Mouse (Mus musculus): ENCODE measurements around the gene Stim2.

The Stim2 gene

DNA sequence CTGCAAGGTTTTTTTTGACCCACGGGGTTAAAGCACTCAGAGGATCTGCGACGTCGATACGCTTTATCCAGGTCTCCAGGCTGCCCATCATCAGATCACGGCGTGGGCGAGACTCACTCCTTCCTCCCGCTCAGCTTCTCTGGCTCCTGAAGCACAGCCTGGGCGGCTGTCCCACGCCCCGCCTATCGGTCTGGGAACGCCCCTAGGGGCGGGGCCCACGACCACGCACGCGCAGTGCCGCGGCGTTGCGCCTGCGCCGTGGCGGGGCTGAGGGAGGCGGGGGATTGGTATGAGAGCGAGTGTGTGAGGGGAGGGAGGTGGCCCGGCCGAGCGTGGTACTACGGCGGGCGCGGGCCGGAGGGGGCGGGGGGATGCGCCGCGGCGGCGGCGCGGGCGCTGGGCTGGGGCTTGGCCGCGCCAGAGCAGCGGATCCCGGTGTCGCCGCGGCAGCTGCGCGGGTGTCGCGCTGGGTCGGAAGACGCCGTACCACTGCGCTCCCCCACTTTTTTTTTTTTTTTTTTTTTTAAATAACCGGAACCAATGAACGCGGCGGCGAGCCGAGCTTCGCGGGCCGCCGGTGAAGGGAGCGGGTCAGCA lies at the start of gene Stim2:
Stim2 (plus strand) TSS at position 354 of the 597 bp plus-strand sequence.
- peak; percentile 93 for DNase-seq (ENCODE audit: low spot score)

DNA sequence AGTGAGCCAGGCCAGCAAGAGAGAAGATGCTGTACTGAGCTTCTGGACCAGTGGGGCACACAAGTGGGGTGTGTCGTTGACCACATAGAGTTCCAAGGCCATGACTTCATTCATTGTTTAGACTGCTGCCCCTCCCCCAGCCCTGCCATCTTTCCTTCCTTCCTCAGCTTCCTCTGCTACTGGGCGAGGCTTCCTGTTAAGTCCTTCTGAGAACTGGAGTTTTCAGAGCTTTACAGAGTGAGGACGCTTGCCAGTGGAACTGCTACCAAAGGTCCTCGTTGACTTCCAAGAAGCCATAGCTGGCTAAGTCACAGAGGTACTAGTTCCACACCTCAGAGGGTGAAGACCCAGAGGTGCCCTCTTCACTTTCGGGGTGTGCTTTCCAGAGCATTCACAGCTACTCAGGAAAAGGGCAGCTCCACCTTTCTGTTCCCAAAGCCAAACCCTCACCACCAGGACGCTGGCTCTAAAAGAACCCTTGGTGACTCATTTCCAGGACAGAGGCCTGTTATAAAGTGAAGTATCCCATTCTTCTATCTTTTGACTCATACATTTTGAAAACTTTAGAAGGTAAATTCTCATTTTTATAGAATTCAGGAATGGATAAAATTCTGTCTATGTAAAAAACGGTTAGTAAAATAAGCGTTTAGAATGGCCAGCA lies 49.6 kb upstream of the Stim2 start:
- no peak for DNase-seq (ENCODE audit: low spot score)

DNA sequence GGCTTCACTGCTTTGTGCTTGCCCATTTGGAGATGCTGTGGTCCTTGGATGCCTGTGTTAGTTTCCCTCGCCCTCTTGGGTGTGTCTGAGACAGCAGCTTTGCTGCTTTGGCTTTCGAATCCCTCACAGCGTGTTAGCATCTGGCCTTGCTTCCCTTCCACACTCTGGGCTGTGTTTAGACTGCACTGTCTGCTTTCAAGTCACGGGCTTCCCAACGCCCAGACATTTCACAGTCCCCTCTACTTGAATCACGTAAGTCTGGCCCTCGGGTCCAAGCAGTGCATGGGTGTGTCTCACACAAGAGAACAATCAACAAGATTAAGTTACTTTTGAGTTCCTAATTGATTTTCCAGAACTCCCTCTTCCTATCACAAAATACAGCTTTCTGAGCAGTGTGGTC lies 48.1 kb upstream of the Stim2 start:
- no peak for DNase-seq (ENCODE audit: low spot score)

DNA sequence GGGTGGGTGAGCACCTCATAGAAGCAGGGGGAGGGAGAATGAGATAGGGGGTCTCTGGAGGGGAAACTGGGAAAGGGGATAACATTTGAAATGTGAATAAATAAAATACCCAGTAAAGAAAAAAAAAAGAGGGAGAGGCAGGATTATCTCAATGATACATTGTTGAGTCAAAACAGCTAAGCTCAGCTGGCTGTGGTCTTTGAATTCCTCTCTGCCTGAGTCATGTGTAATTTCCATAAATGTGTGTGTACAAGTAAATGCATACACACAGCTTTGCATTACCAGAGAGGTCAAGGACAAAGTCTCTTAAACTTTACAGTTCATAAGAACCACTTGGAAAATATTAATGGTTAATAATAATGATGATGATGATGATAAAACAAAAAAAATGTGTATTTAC lies 45.1 kb upstream of the Stim2 start:
- no peak for DNase-seq (ENCODE audit: low spot score)

DNA sequence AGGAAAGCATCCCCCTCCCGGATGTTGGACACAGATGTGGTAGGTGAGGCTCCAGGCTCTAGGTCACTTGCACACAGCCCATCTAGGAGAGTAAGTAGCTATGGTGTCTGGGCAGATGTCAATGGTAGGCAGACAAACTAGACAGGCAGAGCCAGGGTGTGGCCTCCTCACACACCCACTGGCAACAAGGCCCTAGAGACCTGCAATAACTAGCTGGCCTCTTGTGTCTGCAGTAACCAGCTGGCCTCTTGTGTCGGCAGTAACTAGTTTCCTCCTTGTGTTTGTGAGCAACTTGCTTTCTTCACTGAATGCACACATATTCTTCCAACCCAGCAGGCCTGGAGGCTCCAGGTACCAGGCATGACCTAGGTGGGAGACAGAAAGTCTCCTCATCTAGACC lies 44.5 kb upstream of the Stim2 start:
- no peak for DNase-seq (ENCODE audit: low spot score)

DNA sequence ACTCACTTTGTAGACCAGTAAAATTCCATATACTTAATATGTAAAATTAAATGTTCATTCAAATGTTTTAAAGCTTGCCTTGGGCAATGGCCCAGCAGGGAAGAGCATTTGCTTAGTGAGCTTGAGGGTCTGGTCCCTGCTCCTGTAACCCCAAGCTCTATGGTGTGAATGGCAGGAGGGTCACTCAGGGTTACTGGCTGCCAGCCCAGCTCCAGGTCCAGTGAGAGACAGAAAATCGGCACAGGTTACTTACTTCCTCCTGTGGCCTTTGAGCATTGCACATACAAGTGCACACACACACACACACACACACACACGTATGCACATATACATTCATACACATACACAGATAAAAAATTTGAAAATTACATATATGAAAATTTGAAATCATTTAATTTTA lies 42.3 kb upstream of the Stim2 start:
- no peak for DNase-seq (ENCODE audit: low spot score)

DNA sequence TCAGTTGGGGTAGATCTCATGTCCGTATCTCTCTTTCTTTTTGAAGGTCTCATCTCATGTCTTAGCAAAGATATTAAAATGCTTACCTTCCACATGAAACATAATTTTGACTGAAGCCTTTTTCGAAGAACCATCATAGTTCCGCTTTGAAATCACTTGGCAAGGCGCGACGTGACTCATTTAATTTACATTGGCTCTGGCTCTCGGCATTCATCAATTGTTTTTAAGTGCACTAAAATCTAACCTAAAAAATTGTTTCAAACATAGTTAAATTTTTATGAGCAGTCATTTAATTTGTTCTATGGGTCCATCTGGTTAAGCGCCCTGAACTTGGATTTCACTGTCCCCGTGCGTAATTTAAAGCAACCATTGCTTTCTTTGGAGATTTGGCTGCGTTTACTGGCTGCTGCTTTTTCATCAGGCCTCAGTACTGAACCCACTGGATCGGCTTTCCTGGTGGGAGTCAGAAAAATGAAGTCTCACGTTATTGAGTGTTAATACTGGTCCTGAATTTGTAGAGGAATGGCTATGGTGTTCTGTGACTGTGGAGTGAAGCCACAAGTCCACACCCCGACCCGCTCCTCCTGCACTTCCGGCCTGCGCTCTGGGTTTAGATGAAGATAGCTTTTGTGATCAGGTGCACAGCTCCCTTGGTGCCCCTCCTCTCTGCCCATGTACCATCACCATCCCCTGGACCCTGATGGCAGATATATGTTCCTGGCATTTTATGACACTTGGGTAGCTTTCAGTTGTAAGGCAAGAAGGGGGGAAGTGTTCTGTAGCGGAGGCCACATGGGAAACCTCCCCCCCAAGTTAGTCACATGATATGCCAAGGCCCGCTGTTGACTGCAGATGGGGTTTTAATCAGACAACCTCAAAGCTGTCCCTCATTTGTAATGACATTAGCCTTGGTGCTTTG lies 41.6 kb upstream of the Stim2 start:
- no peak for DNase-seq (ENCODE audit: low spot score)

DNA sequence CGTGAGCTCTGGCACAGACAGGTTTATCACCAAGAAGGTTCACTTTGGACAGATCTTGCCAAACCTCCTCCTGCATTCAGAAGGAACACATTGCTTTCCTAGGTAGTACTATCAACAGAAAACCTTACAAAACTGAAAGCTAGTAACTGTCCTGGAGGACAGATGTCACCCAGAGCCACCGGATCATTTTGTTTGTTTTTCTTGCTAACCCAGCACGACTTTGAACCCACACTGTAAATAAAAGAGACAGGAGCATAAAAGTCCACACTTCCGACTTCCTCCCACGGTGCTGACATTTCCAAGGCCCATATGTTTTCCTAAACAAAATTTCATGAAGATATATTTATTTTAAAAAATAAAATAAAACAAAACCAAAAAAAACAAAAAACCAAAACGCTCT lies 41.0 kb upstream of the Stim2 start:
- no peak for DNase-seq (ENCODE audit: low spot score)

DNA sequence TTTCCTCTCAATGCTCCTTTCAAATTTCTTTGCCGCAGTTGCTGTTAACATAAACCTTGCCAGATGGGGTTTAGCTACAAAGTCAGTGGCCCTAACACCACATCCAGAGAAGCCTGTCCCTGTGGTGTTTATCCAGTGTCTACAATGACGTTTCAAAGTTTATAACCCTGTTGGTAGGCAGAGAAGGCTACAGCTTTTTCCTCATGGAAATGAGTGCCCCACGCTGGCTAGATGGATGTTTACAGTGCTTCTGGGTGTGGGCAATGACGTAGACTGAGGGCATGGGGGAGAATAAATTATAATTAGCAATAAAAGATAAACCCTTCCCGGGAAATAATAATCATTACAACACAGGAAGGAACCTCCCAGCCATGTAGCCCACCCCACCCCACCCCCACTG lies 37.1 kb upstream of the Stim2 start:
- DNase-seq (ENCODE audit: low spot score) = no peak

DNA sequence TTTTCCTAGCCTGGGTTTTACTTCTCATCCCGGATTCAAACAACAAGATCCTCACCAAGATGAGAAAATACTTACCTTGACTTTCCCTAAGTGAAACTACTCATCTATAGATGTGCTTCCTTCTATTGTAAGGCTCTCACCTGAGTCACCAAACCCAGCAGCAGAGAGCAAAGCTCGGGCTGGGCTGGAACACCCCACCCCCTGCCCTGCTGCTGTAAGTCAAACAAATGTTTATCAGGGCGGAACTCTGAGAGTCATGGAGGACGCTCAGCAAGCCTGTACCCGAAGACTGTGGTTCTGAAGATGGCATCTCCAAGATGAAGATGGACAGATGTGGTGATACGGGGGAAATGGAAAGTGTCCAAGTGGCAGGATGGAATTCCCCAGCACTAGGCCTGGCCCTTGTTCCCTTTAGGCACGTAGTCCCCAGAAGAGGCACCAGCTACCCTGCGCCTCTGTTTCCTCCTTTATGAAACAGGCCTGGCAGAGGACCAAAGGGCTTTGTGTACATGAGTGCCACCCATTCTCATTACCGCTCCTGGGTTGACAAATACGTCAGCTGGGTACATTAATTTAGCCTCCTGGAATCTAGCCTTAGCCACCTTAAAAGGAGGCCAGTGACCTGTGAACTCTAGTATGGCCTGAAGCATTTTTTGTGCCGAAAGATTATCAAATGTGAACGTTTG lies 36.3 kb upstream of the Stim2 start:
- no peak for DNase-seq (ENCODE audit: low spot score)

DNA sequence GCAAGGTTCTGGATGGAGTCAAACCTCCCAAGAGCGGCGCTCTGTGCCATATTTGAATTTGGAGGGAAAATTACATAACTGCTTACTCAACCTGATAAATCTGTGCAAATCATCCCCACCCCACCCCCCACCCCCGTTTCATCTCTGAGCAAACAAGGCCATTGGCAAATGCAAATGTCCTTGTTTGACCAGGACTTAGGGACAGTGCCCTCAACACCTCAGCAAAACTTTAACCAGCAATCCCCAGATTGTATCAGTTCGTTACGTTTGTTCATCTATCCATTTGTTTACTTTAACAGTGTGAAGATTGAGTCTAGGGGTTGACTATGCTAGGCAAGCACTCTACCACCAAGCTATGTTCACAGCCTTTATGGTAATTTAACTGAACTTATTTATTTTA lies 32.6 kb upstream of the Stim2 start:
- no peak for DNase-seq (ENCODE audit: low spot score)

DNA sequence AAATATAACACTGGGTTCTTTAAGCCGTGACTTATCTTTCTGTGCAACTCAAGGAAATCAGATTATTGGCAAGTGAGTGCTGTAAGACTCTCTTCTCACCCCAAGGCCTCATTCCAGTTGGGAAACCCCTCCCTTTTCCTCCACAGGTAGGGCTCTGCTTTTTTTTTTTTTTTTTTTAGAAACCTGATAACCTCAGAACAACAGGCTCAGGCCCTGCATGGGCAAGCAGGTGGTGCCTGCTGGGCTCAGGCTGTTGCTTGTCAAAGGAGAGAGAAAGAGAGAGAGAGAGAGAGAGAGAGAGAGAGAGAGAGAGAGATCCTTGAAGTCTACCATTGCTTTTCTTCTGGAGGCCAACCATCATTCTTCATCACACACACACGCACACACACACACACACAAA lies 30.7 kb upstream of the Stim2 start:
- no peak for DNase-seq (ENCODE audit: low spot score)

DNA sequence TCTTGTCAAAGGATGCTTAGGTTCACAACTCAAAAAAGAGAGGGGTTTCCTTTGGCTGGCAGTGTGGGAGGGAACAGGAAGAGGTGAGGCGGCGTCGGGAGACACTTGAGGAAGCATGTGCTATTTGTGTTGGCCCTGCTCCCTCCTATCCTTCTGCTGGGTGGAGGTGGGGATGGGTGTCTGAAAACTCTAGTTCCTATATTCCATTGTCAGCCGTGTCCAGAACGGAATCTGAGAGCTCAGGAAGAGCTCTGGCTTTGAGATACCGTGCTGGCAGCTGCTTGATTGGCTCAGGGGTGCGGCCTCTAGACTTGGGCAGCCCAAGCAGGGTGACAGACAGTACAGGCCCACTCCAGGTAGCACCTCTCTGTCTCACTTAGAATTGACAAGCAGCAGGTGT lies 28.1 kb upstream of the Stim2 start:
- DNase-seq (ENCODE audit: low spot score) = no peak

DNA sequence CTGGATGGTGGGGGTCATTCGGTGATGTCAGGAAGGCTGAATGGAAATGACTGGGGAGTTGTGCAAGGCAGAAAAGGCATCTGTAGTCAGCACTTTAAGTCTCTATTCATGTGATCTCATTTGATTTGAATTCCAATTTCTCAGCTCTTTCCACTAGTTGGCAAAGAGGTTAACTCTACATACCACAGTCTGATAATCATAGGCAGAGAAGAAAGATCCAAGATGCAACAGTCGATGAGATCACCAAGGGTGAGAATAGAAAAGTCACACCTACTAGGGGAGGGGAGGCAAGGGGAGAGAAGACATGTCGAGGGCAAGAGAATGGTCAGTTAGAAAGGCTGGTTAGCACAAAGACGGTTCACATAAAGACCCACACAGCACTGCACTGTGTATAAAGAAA lies 27.1 kb upstream of the Stim2 start:
- DNase-seq (ENCODE audit: low spot score) = no peak

DNA sequence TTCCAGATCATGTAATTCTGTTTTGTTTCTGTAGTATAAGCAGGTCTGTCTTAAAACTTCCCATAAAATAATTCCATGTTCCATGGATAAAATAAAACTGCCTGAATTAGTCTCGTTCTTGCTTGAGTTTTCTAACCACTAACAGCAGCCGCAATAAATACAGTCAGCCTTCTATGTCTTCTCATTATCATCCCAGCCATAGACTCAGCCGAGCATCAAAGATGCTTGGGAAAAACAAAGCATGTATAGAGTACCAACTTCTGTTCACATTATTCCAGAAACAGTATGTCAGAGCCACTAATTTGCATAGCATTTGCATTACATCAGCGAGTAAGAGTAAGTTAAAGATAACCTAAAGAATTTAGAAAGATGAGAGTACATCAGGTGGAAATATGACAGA lies 25.4 kb upstream of the Stim2 start:
- no peak for DNase-seq (ENCODE audit: low spot score)

DNA sequence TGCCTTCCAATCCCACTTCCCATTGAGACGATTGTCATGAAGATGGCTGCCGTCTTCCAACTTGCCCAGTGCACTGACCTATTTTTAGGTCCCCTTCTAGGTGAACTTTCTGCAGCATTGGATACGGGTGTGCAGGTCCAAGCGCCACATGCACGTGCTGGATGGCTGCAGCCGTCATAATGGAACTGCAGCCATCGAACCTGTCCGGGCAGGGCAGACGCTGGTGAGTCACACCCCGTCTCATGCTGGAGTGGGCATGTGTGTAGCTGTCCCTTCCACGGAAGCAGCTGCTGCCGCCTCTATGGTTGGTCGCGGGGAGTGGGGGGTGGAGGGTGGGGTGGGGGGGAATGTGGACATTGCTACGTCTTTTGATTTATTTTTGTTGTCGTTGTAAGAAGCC lies 21.8 kb upstream of the Stim2 start:
- no peak for DNase-seq (ENCODE audit: low spot score)

DNA sequence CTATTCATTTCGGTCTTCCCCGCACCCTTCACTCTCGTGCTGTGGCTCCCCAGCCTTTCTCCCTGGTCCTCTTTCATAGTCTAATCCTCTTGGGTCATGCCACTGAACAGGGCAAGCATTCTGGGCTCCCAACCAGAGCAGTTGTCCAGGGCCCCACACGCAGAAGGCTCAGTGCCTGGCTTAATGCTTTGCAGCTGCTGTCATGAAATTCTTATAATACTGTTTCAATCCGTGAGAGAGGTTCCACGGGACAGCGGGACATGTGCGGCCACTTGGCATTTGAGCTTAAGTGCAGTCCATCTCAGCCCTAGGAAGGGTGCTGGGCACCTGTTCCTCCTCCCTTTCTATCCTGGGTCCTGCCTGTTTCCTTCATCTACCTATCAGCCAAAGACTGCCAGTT lies 21.2 kb upstream of the Stim2 start:
- DNase-seq (ENCODE audit: low spot score) = no peak

DNA sequence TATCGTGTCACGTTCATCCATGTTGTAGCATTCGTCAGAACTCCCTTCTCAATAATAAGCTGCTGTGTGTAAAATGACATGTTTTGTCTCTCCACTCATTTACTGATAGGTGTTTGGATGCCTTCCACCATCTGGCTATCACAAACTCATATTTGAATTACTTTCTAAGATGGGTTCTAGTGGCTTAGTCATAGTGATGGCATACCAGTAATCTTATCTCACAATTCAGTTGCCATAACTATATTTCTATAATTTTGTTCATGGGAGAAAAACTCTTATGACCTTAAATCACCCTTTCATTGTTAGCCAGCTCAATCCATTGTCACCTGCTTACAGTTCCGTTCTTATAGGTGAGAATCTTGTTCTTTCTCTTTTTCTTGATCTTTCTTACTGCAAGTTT lies 14.9 kb upstream of the Stim2 start:
- DNase-seq (ENCODE audit: low spot score) = no peak

DNA sequence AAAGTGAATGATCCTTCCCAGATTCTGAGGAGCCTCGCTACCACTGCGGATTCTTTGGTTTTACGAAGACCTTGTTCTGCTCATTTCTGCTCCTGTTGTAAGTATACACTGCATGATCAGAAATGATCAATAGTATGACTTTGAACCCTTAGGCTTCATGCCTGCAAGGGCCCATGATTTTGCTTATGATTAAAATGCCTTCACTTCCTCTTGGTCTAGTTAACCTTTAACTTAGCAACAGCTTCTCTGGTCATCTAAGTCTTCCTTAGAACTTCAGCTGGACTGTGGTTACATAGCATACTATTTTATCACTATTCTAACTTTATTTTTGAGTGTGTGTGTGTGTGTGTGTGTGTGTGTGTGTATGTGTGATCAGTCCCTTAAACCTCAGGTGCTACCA lies 12.7 kb upstream of the Stim2 start:
- DNase-seq (ENCODE audit: low spot score) = no peak

DNA sequence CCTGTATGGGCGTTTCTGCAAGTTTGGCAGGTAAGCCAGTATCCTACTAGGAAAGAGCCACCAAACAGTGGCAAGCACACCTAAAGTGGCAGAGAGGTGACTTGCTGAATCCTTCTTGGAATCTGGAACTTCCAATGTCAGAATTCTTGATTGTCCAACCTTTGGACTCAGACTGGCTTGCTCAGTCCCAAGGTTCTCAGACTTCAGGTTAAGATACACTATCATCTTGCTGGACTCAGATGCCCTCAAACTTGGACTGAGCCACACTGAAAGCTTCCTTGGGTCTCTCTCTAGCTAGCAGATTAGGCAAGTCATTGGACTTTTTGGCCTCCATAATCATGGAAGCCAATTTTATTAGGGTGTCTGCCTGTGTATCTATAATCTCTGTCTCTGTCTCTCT lies 10.8 kb upstream of the Stim2 start:
- no peak for DNase-seq (ENCODE audit: low spot score)

DNA sequence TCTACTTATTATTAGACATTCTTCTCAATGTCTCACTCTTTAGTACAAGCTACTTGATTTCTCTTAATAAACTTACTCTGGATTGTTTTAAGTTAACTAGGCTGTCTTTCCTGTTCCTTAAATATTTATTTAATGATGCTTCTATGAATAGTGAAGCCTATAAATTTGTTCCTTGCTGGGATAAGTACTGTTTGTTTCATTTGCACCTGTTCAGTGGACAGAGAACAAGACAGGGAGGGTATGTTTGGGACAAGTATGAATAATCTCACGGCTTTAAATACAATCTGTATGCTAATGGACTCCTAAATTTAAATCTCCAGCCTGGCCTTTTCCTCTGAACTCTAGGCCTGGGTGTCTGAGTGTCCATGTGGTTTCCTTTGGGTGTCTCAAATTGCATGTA lies 10.2 kb upstream of the Stim2 start:
- DNase-seq (ENCODE audit: low spot score) = no peak

DNA sequence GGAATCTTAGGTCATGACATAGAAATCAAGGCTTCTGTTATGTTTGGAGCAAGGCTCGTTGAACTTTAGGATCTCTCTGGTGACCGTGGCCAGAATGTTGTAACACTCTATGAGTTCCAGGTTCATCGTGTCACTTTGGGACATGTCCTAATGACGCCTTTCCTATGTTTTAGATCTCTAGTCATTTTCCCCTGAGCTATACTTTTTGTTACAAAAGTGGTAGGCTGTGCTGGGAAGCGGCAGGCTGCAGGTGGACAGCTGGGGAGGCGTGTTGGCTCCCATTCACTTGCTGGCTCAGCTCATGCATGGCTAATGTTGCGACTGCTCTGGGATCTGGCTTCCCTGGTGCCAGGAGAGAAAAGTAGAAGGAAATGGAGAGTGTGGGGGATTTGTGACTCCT lies 5.7 kb upstream of the Stim2 start:
- peak; percentile 36 for DNase-seq (ENCODE audit: low spot score)

DNA sequence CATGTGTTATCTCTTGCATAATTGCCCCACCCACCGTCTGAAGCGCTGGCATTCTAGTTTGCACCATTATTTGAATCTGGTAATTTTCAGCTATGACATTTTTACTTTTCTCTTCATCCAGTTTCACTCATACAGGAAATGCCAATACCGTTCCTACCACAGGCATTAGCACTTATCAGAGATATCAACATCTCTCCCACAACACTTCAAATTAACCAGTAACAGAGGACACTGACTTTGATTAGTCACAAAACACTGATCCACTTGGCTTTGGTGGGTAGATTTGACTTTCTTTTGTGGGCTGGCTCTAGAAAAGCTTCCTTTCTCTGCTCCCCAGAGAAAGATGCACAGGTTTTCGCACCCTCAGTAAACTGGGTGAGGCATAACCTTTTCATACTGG lies 3.7 kb upstream of the Stim2 start:
- DNase-seq (ENCODE audit: low spot score) = no peak
